In genomic region chr19:12573266-12574011, GRCm38 (mm10) we compare ENCODE assay signal across 8 mouse cellular contexts. TPM values are rescaled to one million over a fixed set of nuclear protein-coding genes. Genes with fewer than 3 reads are reported as not detected.
DNase-seq lines count a peak whose midpoint lies in the region; ATAC-seq and TF ChIP-seq lines count a peak whose summit lies in the region.

No protein-coding gene starts in this region.

- peak; percentile 92 for DNase-seq in CD4-positive, CD25-positive, alpha-beta regulatory T cell, adult 2 months (ENCODE audit: low read depth, low spot score)
- peak; percentile 90 for DNase-seq in brain, adult 2 months (ENCODE audit: low read depth, low spot score)
- peak; percentile 95 for DNase-seq in heart, postnatal 10 days
- peak; percentile 86 to 92 for DNase-seq in kidney, postnatal 4 days
- peak; percentile 90 for DNase-seq in liver, postnatal 0 days
- peak; percentile 72 for DNase-seq in telencephalon, adult 2 months (ENCODE audit: low read depth, low spot score)

- no peaks in the 10 kb centered on the region for H3K27me3 ChIP-seq in forebrain, embryonic 13.5 days
- no peaks in the 10 kb centered on the region for H3K27me3 ChIP-seq in liver, postnatal 0 days (ENCODE audit: insufficient read depth, low read length)
- no peaks in the 10 kb centered on the region for H3K27me3 ChIP-seq in neural tube, embryonic 13.5 days

- H3K9ac ChIP-seq in forebrain, embryonic 13.5 days = peak overlapping the region; percentile 53
- H3K9ac ChIP-seq in liver, postnatal 0 days (replicated peaks) = peak overlapping the region; percentile 66
- H3K9ac ChIP-seq in neural tube, embryonic 13.5 days = peak overlapping the region; percentile 56

- no peaks in the 10 kb centered on the region for H3K9me3 ChIP-seq in forebrain, embryonic 13.5 days (replicated peaks)
- no peaks in the 10 kb centered on the region for H3K9me3 ChIP-seq in liver, postnatal 0 days (ENCODE audit: low read length)
- no peaks in the 10 kb centered on the region for H3K9me3 ChIP-seq in neural tube, embryonic 13.5 days

- no peak for TF ChIP-seq EP300 in liver, postnatal 0 days (IDR thresholded peaks at IDR 0.05; ENCODE audit: low read depth)

- H3K4me2 ChIP-seq in forebrain, embryonic 13.5 days = peak overlapping the region; percentile 56
- peak overlapping the region; percentile 64 for H3K4me2 ChIP-seq in liver, postnatal 0 days (ENCODE audit: low read depth, low read length)
- H3K4me2 ChIP-seq in neural tube, embryonic 13.5 days = peak overlapping the region; percentile 61

- peaks cover 6% of the 10 kb centered on the region for H3K36me3 ChIP-seq in forebrain, embryonic 13.5 days (ENCODE audit: poor library complexity, severe bottlenecking)
- H3K36me3 ChIP-seq in liver, postnatal 0 days (replicated peaks; ENCODE audit: insufficient read depth, low read length) = peaks cover 20% of the 10 kb centered on the region
- H3K36me3 ChIP-seq in neural tube, embryonic 13.5 days = no peaks in the 10 kb centered on the region

- 6% methylated on average over 14 of the region's 14 CpGs for WGBS in forebrain, embryonic 13.5 days
- WGBS in liver, postnatal 0 days (ENCODE audit: insufficient replicate concordance) = 9% methylated on average over 14 of the region's 14 CpGs
- 7% methylated on average over 14 of the region's 14 CpGs for WGBS in neural tube, embryonic 13.5 days

- intact Hi-C loops in heart, postnatal 10 days (cut with DNase I) = loop anchor here (1.0 to 2.0 kb wide), 2 partner anchors 10 to 17 kb away; no protein-coding TSS in a partner anchor

- TF ChIP-seq CTCF in liver, postnatal 0 days (IDR thresholded peaks at IDR 0.05; ENCODE audit: low read depth) = no peak

- ATAC-seq in forebrain, embryonic 13.5 days = peak; percentile 100
- peak; percentile 98 for ATAC-seq in liver, postnatal 0 days
- peak; percentile 100 for ATAC-seq in neural tube, embryonic 13.5 days (ENCODE audit: low read depth)

- H3K4me1 ChIP-seq in forebrain, embryonic 13.5 days = peaks cover 10% of the 10 kb centered on the region
- H3K4me1 ChIP-seq in liver, postnatal 0 days (ENCODE audit: insufficient read depth) = peaks cover 10% of the 10 kb centered on the region
- peaks cover 20% of the 10 kb centered on the region for H3K4me1 ChIP-seq in neural tube, embryonic 13.5 days (replicated peaks)

- peak overlapping the region; percentile 30 for H3K4me3 ChIP-seq in forebrain, embryonic 13.5 days
- peak overlapping the region; percentile 59 for H3K4me3 ChIP-seq in liver, postnatal 0 days (ENCODE audit: low read depth, low read length)
- peak overlapping the region; percentile 40 for H3K4me3 ChIP-seq in neural tube, embryonic 13.5 days

- H3K27ac ChIP-seq in forebrain, embryonic 13.5 days = no peak overlapping the region
- peak overlapping the region; percentile 75 for H3K27ac ChIP-seq in liver, postnatal 0 days (ENCODE audit: low read depth)
- H3K27ac ChIP-seq in neural tube, embryonic 13.5 days (replicated peaks) = peak overlapping the region; percentile 19; the same call in 1 of the 2 replicates

RNA-seq across cellular contexts. Expression of gene Gm4952, which starts 26.3 kb away (rescaled TPM):
- polyA plus RNA-seq in forebrain, embryonic 13.5 days (2015; fragmentation: Nextera tagmentation; extraction: Ambion mirVana) = not detected in 2 replicates
- total RNA-seq in heart, postnatal 10 days (2021) = not detected
- 248 and 262 TPM in 2 replicates for polyA plus RNA-seq in liver, postnatal 0 days (2015; fragmentation: Nextera tagmentation; extraction: Ambion mirVana)
- not detected in 2 replicates for polyA plus RNA-seq in neural tube, embryonic 13.5 days (2015; fragmentation: Nextera tagmentation; extraction: Ambion mirVana)

RNA-seq across cellular contexts. Expression of gene Fam111a, which starts 27.9 kb away (rescaled TPM):
- polyA plus RNA-seq in forebrain, embryonic 13.5 days (2015; fragmentation: Nextera tagmentation; extraction: Ambion mirVana) = 12.4 and 13.4 TPM in 2 replicates
- 10 to 100 TPM in 1 of 2 experiments, 1 to 10 TPM in 1; 9.8 to 12.1 TPM for total RNA-seq in heart, postnatal 10 days (2021)
- 14.4 and 15.4 TPM in 2 replicates for polyA plus RNA-seq in liver, postnatal 0 days (2015; fragmentation: Nextera tagmentation; extraction: Ambion mirVana)
- 7.9 and 8.0 TPM in 2 replicates for polyA plus RNA-seq in neural tube, embryonic 13.5 days (2015; fragmentation: Nextera tagmentation; extraction: Ambion mirVana)

RNA-seq across cellular contexts. Expression of gene Glyat, which starts 59.7 kb away (rescaled TPM):
- not detected in 2 replicates for polyA plus RNA-seq in forebrain, embryonic 13.5 days (2015; fragmentation: Nextera tagmentation; extraction: Ambion mirVana)
- not detected for total RNA-seq in heart, postnatal 10 days (2021)
- polyA plus RNA-seq in liver, postnatal 0 days (2015; fragmentation: Nextera tagmentation; extraction: Ambion mirVana) = 6.0 and 6.5 TPM in 2 replicates
- not detected in 2 replicates for polyA plus RNA-seq in neural tube, embryonic 13.5 days (2015; fragmentation: Nextera tagmentation; extraction: Ambion mirVana)

Comparison
In these comparisons a context has a peak if more than half of its experiments do, and no peak if none do; other contexts are left out.
1. RNA of gene Gm4952, which starts 26.3 kb away (polyA plus RNA-seq): 248 to 262 TPM in liver, postnatal 0 days; not detected in forebrain, embryonic 13.5 days and not detected in neural tube, embryonic 13.5 days; every median in the first group is over 100 times any median in the second.
2. Peak in every context shown above with its lines, with median percentiles within 50 percentile points of each other: DNase-seq, ATAC-seq, H3K4me2 ChIP-seq, H3K4me3 ChIP-seq and H3K9ac ChIP-seq.